Mouse (Mus musculus) urinary bladder, postnatal 10 days (tissue): ENCODE results near the gene Plaur.
A peak's percentile ranks its signal among the peaks of the same experiment; 100 is the strongest.
"Not testable (repeated sequence)": the region's sequence is repeated elsewhere in the genome, so short reads cannot be mapped to it uniquely, and the experiment has no call there.

ENCODE experiments used
- DNase-seq: peaks from one replicate; pipeline ENCODE4 v3.0.0; 2022; ENCODE audit warnings: low spot score

The Plaur gene

GRCm38 (mm10) chr7:24478911-24479310 lies 16.6 kb downstream of the Plaur start:
- DNase-seq, result no peak

- no peak for DNase-seq
Observed at GRCm38 (mm10) chr7:24479685-24480084, 17.4 kb downstream of the Plaur start.

- DNase-seq, result no peak
Observed at GRCm38 (mm10) chr7:24480121-24480941, 18.0 kb downstream of the Plaur start.

GRCm38 (mm10) chr7:24480986-24481473 lies 18.7 kb downstream of the Plaur start:
- no peak for DNase-seq

GRCm38 (mm10) chr7:24481474-24482207 lies 19.4 kb downstream of the Plaur start, which contains the start of gene Cadm4:
Gene Cadm4, plus strand, starts transcription at chr7:24482023.
- peak; percentile 36 for DNase-seq

- no peak for DNase-seq
Observed at GRCm38 (mm10) chr7:24482208-24483020, 20.1 kb downstream of the Plaur start.

- not testable (repeated sequence) for DNase-seq
Observed at GRCm38 (mm10) chr7:24483291-24483690, 21.0 kb downstream of the Plaur start.

- no peak for DNase-seq
Observed at GRCm38 (mm10) chr7:24485481-24485880, 23.2 kb downstream of the Plaur start.

- no peak for DNase-seq
Observed at GRCm38 (mm10) chr7:24486654-24487130, 24.4 kb downstream of the Plaur start.

- DNase-seq, result no peak
Observed at GRCm38 (mm10) chr7:24487403-24487802, 25.1 kb downstream of the Plaur start.

- DNase-seq, result no peak
Observed at GRCm38 (mm10) chr7:24488303-24488702, 26.0 kb downstream of the Plaur start.

GRCm38 (mm10) chr7:24499856-24500577 lies 37.7 kb downstream of the Plaur start:
- DNase-seq, result no peak

- no peak for DNase-seq
Observed at GRCm38 (mm10) chr7:24500929-24501328, 38.6 kb downstream of the Plaur start.

- no peak for DNase-seq
Observed at GRCm38 (mm10) chr7:24501492-24501891, 39.2 kb downstream of the Plaur start.

GRCm38 (mm10) chr7:24504004-24504403 lies 41.7 kb downstream of the Plaur start:
- no peak for DNase-seq

GRCm38 (mm10) chr7:24504868-24505267 lies 42.6 kb downstream of the Plaur start:
- no peak for DNase-seq

- DNase-seq, result no peak
Observed at GRCm38 (mm10) chr7:24505447-24506064, 43.3 kb downstream of the Plaur start.

GRCm38 (mm10) chr7:24506065-24506459 lies 43.8 kb downstream of the Plaur start:
- no peak for DNase-seq

GRCm38 (mm10) chr7:24506476-24506837 lies 44.2 kb downstream of the Plaur start:
- no peak for DNase-seq

- peak; percentile 54 for DNase-seq
Observed at GRCm38 (mm10) chr7:24506838-24507725, 44.8 kb downstream of the Plaur start, which contains the start of gene Zfp428. Gene Zfp428, plus strand, starts transcription at chr7:24507006.
